Mouse (Mus musculus): ENCODE data around the gene Trpm7. TPM values are rescaled to one million over a fixed set of nuclear protein-coding genes. Genes with fewer than 3 reads are reported as not detected.
"Not testable (repeated sequence)": the region's sequence is repeated elsewhere in the genome, so short reads cannot be mapped to it uniquely, and the experiment has no call there.

Trpm7 gene
- polyA plus RNA-seq, 1 experiment from 2014 or later = 28.4 TPM

- WGBS = 63% methylated on average over 2 of the region's 2 CpGs
Observed at GRCm38 (mm10) chr2:126882711-126883110, 6.7 kb upstream of the Trpm7 start.

GRCm38 (mm10) chr2:126877991-126878390 lies 2.0 kb upstream of the Trpm7 start:
- WGBS = 90% methylated on average over 1 of the region's 1 CpGs
- Histone ChIP-seq H3K4me1 (replicated peaks) (peaks cover 19% of the 10 kb centered on the region), H3K4me3 (no peak overlapping the region), H3K36me3 (no peaks in the 10 kb centered on the region), H3K4me2 (no peak overlapping the region), H3K9me3 (no peaks in the 10 kb centered on the region), H3K27me3 (no peaks in the 10 kb centered on the region), H3K27ac (replicated peaks) (no peak overlapping the region), H3K9ac (no peak overlapping the region)
- ATAC-seq (ENCODE audit: low FRiP score, low read depth) = no peak

More at GRCm38 (mm10) chr2:126882711-126883110, 6.7 kb upstream of the Trpm7 start:
- not testable (repeated sequence) for H3K36me3 ChIP-seq; H3K4me1 ChIP-seq (replicated peaks); H3K27me3 ChIP-seq; H3K9ac ChIP-seq; H3K9me3 ChIP-seq; H3K27ac ChIP-seq (replicated peaks); H3K4me3 ChIP-seq; H3K4me2 ChIP-seq; ATAC-seq (ENCODE audit: low FRiP score, low read depth)

- Histone ChIP-seq H3K9me3 (no peaks in the 10 kb centered on the region), H3K9ac (peak overlapping the region; percentile 87), H3K36me3 (no peaks in the 10 kb centered on the region), H3K4me2 (peak overlapping the region; percentile 83), H3K27ac (replicated peaks) (peak overlapping the region; percentile 97), H3K27me3 (no peaks in the 10 kb centered on the region), H3K4me1 (replicated peaks) (peaks cover 23% of the 10 kb centered on the region), H3K4me3 (peak overlapping the region; percentile 97)
- WGBS = 0% methylated on average over 18 of the region's 18 CpGs
- ATAC-seq (ENCODE audit: low FRiP score, low read depth) = peak; percentile 70
Observed at GRCm38 (mm10) chr2:126875516-126875835, 554 bp downstream of the Trpm7 start.

DNA sequence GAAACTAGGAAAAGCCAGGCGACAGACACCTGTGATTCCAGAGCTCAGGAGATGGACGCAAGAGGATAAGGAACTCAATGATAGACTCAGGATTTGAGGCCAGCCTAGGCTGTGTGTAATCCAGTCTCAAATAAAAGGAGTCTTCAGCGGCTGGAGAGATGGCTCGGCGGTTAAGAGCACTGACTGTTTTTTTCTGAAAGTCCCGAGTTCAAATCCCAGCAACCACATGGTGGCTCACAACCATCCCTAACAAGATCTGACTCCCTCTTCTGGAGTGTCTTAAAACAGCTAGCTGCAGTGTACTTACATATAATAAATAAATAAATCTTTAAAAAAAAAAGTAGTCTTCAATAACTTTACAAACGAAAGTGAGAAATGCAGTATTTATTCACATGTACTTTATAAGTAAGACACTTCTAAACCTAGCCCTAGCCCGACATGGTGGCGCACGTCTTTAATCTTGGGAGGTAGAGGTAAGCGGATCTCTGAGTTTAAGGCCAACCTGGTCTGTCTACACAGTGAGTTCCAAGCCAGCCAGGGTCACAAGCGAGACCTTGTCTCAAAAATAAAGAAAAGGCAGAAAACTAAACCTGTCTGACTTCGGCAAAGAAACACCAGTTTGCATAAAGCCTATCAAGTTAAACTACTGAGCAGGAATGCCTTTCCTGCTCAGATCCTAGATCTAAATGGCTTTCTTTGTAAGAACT lies 1.1 kb downstream of the Trpm7 start:
- H3K27ac ChIP-seq (replicated peaks) = peak overlapping the region; percentile 97
- no peaks in the 10 kb centered on the region for H3K9me3 ChIP-seq
- no peaks in the 10 kb centered on the region for H3K36me3 ChIP-seq
- H3K4me1 ChIP-seq (replicated peaks) = peaks cover 23% of the 10 kb centered on the region
- ATAC-seq (ENCODE audit: low FRiP score, low read depth) = no peak
- peak overlapping the region; percentile 83 for H3K4me2 ChIP-seq
- peak overlapping the region; percentile 87 for H3K9ac ChIP-seq
- H3K27me3 ChIP-seq = no peaks in the 10 kb centered on the region
- WGBS = 30% methylated on average over 13 of the region's 13 CpGs
- H3K4me3 ChIP-seq = peak overlapping the region; percentile 97

DNA sequence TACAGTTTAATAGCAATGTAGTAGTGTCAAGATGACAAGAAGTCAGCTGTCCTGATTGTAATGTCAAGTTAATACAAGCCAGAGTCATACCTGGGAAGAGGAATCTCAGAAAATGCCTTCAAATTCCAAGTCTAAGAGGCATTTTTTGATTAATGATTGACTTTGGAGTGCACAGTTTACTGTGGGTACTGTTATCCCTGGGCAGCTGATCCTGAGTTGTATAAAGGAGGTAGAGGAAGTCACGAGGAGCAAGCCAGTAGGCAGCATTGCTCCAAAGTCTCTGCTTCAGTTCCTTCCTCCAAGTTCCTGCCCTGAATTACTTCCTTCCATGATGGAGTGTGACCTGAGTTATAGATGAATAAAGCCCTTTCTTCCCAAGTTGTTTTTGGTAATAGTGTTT lies 9.7 kb downstream of the Trpm7 start:
- H3K36me3 ChIP-seq = no peaks in the 10 kb centered on the region
- no peaks in the 10 kb centered on the region for H3K4me1 ChIP-seq (replicated peaks)
- no peaks in the 10 kb centered on the region for H3K27me3 ChIP-seq
- H3K9ac ChIP-seq = no peak overlapping the region
- whole genome bisulfite sequencing = 91% methylated on average over 1 of the region's 1 CpGs
- H3K4me3 ChIP-seq = no peak overlapping the region
- no peaks in the 10 kb centered on the region for H3K9me3 ChIP-seq
- H3K27ac ChIP-seq (replicated peaks) = no peak overlapping the region
- no peak for ATAC-seq (ENCODE audit: low FRiP score, low read depth)
- no peak overlapping the region for H3K4me2 ChIP-seq

GRCm38 (mm10) chr2:126865501-126866199 lies 10.4 kb downstream of the Trpm7 start:
- no peak for ATAC-seq (ENCODE audit: low FRiP score, low read depth)
- Histone ChIP-seq H3K9me3 (no peaks in the 10 kb centered on the region), H3K36me3 (no peaks in the 10 kb centered on the region), H3K4me2 (no peak overlapping the region), H3K27me3 (no peaks in the 10 kb centered on the region), H3K27ac (replicated peaks) (no peak overlapping the region), H3K4me3 (no peak overlapping the region), H3K4me1 (replicated peaks) (no peaks in the 10 kb centered on the region), H3K9ac (no peak overlapping the region)
- 91% methylated on average over 10 of the region's 10 CpGs for WGBS

DNA sequence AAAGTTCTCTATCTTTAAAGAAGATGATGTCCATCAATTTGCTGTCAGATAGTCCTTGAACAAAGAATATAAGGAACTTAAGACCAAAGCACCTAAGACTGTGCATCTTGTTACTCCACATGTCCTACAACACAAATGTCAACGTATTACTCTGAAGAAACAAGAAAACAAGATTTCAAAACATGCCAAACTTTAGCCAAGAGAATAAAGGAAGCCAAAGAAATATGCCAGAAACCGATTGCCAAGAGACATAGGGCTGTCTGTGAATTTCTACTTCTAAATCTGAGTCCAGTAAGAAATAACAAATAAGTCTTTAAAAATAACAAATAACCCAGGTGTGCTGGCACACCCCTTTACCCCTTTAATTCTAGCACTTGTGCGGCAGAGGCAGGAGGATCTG lies 11.0 kb downstream of the Trpm7 start:
- Histone ChIP-seq H3K27me3 (no peaks in the 10 kb centered on the region), H3K9ac (no peak overlapping the region), H3K36me3 (no peaks in the 10 kb centered on the region), H3K4me3 (no peak overlapping the region), H3K4me1 (replicated peaks) (no peaks in the 10 kb centered on the region), H3K4me2 (no peak overlapping the region), H3K9me3 (no peaks in the 10 kb centered on the region), H3K27ac (replicated peaks) (no peak overlapping the region)
- ATAC-seq (ENCODE audit: low FRiP score, low read depth) = no peak
- 95% methylated on average over 3 of the region's 3 CpGs for WGBS

DNA sequence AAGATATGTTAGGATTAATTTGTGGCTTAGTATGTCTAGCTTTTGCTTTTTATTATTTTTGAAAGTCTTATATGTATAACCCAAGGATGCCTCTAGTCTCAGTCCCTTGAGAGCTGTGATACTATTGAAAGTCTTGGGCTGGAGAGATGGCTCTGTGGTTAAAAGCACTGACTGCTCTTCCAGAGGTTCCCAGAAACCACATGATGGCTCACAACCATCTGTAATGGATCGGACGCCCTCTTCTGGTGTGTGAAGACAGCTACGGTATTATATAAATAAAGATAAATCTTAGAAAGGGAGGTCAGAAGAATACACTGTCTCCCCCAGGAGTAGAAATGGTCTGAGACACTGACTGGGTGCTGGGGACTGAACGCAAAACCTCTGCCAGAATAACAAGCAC lies 31.3 kb downstream of the Trpm7 start:
- ATAC-seq (ENCODE audit: low FRiP score, low read depth) = no peak
- H3K9ac ChIP-seq = no peak overlapping the region
- WGBS = 94% methylated on average over 4 of the region's 4 CpGs

DNA sequence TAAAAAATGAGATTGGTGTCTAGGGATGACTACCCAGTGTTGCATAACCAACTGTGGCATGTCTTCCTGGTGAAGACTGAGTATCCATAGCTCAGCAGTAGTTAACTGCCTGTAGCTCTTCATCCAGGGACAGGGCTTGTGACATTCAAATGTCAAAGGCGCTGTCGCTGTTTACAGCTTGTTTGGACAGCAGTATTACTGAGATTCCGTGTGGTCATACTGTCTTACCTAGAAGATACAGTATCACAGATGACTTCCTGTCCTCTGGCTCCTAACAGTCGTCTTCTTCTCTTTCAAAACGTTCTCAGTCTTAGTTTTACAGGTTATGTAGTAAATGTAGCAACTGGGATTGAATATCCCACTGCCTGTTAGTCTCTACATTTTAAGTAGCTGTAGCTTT lies 37.2 kb downstream of the Trpm7 start:
- ATAC-seq (ENCODE audit: low FRiP score, low read depth) = no peak
- H3K27ac ChIP-seq (replicated peaks) = no peak overlapping the region
- no peak overlapping the region for H3K9ac ChIP-seq
- H3K4me3 ChIP-seq = no peak overlapping the region
- H3K4me2 ChIP-seq = no peak overlapping the region
- no peaks in the 10 kb centered on the region for H3K4me1 ChIP-seq (replicated peaks)
- no peaks in the 10 kb centered on the region for H3K27me3 ChIP-seq
- no peaks in the 10 kb centered on the region for H3K9me3 ChIP-seq
- H3K36me3 ChIP-seq = peaks cover 63% of the 10 kb centered on the region
- WGBS = 89% methylated on average over 5 of the region's 5 CpGs

More for the DNA sequence above, 31.3 kb downstream of the Trpm7 start:
- H3K4me3 ChIP-seq = no peak overlapping the region
- H3K4me2 ChIP-seq = no peak overlapping the region
- H3K9me3 ChIP-seq = no peaks in the 10 kb centered on the region
- no peak overlapping the region for H3K27ac ChIP-seq (replicated peaks)
- peaks cover 38% of the 10 kb centered on the region for H3K36me3 ChIP-seq
- H3K27me3 ChIP-seq = no peaks in the 10 kb centered on the region
- no peaks in the 10 kb centered on the region for H3K4me1 ChIP-seq (replicated peaks)

GRCm38 (mm10) chr2:126817414-126817813 lies 58.6 kb downstream of the Trpm7 start:
- peaks cover 45% of the 10 kb centered on the region for H3K36me3 ChIP-seq
- no peak overlapping the region for H3K27ac ChIP-seq (replicated peaks)
- 88% methylated on average over 2 of the region's 2 CpGs for WGBS
- no peaks in the 10 kb centered on the region for H3K9me3 ChIP-seq
- H3K4me3 ChIP-seq = no peak overlapping the region
- no peaks in the 10 kb centered on the region for H3K27me3 ChIP-seq
- H3K9ac ChIP-seq = no peak overlapping the region
- no peak overlapping the region for H3K4me2 ChIP-seq
- no peak for ATAC-seq (ENCODE audit: low FRiP score, low read depth)
- H3K4me1 ChIP-seq (replicated peaks) = no peaks in the 10 kb centered on the region

GRCm38 (mm10) chr2:126816644-126817347 lies 59.2 kb downstream of the Trpm7 start:
- no peak overlapping the region for H3K4me2 ChIP-seq
- peaks cover 49% of the 10 kb centered on the region for H3K36me3 ChIP-seq

GRCm38 (mm10) chr2:126815822-126816221 lies 60.2 kb downstream of the Trpm7 start:
- ATAC-seq (ENCODE audit: low FRiP score, low read depth) = no peak
- H3K9me3 ChIP-seq = no peaks in the 10 kb centered on the region
- 23% methylated on average over 1 of the region's 1 CpGs for WGBS
- no peaks in the 10 kb centered on the region for H3K27me3 ChIP-seq
- no peak overlapping the region for H3K4me3 ChIP-seq
- no peak overlapping the region for H3K9ac ChIP-seq
- no peaks in the 10 kb centered on the region for H3K4me1 ChIP-seq (replicated peaks)
- no peak overlapping the region for H3K4me2 ChIP-seq
- peaks cover 59% of the 10 kb centered on the region for H3K36me3 ChIP-seq
- H3K27ac ChIP-seq (replicated peaks) = no peak overlapping the region

More at GRCm38 (mm10) chr2:126816644-126817347, 59.2 kb downstream of the Trpm7 start:
- no peak for ATAC-seq (ENCODE audit: low FRiP score, low read depth)
- Histone ChIP-seq H3K27me3 (no peaks in the 10 kb centered on the region), H3K9ac (no peak overlapping the region), H3K9me3 (no peaks in the 10 kb centered on the region), H3K27ac (replicated peaks) (no peak overlapping the region), H3K4me1 (replicated peaks) (no peaks in the 10 kb centered on the region), H3K4me3 (no peak overlapping the region)
- 88% methylated on average over 4 of the region's 4 CpGs for WGBS

All from hindbrain, embryonic 15.5 days (tissue).